Mouse (Mus musculus): ENCODE measurements around the gene Serpinb1a.
"Not testable (repeated sequence)": the region's sequence is repeated elsewhere in the genome, so short reads cannot be mapped to it uniquely, and the experiment has no call there.

Serpinb1a gene

DNA sequence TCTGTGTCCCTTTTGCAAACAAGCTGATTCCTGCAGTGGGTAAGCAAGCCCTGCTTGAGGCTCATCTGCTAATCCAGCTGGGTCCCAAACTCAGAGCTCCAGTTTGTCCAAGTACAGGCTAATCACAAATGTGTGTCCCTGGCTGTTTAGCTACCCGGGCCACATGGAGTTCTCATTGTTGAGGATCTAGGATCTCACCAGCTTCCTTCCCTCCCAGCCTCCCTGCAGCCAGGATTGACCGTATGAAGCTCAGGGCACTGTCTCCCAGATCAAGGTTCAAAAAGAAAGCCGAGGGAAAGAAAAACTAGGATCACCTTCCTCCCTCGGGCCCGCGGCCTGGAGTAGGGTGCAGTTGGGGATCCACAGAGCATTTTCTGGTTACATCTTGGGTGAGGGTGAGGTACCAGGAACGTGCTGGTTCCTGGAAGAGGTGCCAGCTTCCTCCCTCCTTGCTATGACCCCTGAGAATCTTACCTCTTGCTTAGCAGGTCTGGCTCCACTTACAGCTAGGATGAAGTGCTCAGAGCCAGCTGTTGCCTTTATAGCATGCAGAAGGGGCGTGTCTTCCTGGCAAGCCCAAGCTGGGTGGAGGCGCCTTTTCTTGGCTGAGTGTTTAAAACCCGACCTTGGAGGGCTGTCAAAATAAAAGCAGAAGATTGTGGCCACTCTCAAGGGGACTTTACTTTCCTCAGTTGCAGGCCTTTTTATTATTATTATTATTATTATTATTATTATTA, at the start of gene Serpinb1a:
Gene Serpinb1a, minus strand, starts transcription at position 518 of the 737 bp plus-strand sequence.
- in situ Hi-C loops (cut with MboI, MseI), result loop anchor here (10.0 kb wide), 1 partner anchor 1054 kb away; the partner anchor contains the start of gene Serpinb6c

- in situ Hi-C loops (cut with MboI, MseI), result loop anchor here (5.0 kb wide), 2 partner anchors 67 to 172 kb away; partner anchors contain the start of gene Serpinb6b
These were observed 49.7 kb upstream of the Serpinb1a start for GRCm38 (mm10) chr13:32900639-32901038.

GRCm38 (mm10) chr13:32899114-32899513, 48.1 kb upstream of the Serpinb1a start:
- in situ Hi-C loops (cut with MboI, MseI), result loop anchor here (5.0 kb wide), 1 partner anchor 37 kb away; no protein-coding TSS in a partner anchor

DNA sequence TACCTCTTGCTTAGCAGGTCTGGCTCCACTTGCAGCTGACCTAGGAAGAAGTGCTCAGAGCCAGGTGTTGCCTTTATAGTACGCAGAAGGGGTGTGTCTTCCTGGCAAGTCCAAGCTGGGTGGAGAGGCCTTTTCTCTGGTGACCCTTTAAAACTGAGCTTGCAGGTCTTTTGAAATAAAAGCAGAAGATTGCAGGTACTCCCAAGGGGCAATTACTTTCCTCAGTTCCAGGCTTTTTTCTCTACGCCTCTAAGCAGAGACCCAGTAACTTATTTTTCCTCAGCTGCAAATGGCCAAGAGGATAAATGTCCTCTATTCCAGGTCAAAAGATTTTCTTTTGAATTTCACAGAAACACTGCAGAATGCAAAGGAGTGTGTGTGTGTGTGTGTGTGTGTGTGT, 47.1 kb upstream of the Serpinb1a start, which contains the start of gene Serpinb1c:
Gene Serpinb1c, minus strand, starts transcription at position 101 of the 400 bp plus-strand sequence.
- in situ Hi-C loops (cut with MboI, MseI), result loop anchor here (5.0 kb wide), 1 partner anchor 36 kb away; no protein-coding TSS in a partner anchor

DNA sequence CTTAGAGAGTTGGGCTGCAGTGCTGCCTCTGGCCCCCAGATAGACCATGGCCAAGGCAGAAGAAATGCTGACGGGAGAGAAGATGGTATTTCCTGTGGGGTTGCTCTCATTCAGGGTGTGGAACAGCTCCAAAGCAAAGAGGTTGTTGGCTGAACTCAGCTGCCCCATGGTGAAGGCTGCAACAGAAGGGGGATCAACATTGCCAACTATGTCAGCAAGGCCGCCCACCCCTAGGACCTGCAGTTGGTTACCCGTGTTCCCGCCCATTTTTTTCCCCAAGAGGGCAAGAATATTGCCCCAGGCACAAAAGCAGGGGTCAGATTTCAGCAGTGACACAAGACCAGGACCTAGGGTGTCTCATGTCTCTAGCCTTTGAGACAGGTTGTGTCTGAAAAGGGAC, 45.9 kb upstream of the Serpinb1a start:
- in situ Hi-C loops (cut with MboI, MseI), result loop anchor here (5.0 kb wide), 1 partner anchor 35 kb away; no protein-coding TSS in a partner anchor

DNA sequence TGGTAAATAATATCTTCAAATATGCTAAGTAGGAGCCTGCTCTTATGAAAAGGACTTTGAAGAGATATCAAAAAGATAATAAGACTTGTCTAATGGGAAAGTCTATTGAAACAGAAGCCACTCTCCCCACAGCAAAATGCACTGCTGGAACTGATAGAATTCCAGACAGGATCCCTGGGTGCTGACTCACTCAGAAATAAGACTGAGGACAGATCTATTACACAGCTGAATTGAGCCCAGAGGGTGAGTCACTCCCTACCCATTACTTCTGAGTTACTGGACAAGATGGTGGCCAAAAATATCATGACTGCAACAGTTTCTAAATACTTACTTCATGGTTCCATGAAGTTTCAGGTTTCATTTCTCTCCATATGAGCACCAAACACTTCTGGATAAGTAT, 33.8 kb upstream of the Serpinb1a start:
- in situ Hi-C loops (cut with MboI, MseI), result no loop called here

GRCm38 (mm10) chr13:32873862-32874261, 22.9 kb upstream of the Serpinb1a start:
- in situ Hi-C loops (cut with MboI, MseI), result no loop called here

DNA sequence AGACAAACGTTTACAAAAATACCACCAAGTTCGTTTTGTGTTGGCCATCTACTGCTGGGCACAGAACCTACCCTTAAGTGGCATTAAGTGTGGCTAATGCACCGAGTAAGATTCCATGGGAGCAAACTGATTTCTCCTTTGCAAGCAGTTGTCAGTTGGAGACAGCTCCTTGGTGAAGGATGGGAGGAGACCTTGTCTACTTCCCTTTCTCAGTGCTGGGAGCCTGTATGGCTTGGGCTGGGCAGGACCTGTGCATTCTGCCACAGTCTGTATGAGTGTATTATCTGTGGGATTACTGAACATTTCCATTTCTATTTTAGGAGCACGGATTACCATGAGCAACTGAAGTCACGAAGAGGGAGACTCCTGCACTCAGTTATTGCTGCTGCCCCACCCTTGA, 17.9 kb upstream of the Serpinb1a start:
- in situ Hi-C loops (cut with MboI, MseI), result no loop called here

DNA sequence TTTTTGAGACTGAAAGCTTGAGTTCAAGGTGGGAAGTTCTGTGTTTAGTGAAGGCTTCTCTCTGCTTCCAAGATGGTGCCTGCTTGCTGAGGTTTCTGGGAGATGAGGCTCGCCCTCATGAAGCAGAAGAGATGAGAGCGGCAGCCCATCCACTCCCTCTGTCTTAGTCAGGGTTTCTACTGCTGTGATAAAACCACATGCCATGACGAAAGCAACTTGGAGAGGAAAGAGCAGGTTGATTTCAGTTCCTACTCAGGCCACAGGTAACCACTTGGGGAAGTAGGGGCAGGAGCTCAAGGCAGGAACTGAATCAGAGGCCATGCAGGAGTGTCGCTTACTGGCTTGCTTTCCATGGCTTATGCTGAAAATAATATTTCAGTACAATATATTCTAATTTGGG, 17.2 kb upstream of the Serpinb1a start:
- in situ Hi-C loops (cut with MboI, MseI), result not testable (repeated sequence)

DNA sequence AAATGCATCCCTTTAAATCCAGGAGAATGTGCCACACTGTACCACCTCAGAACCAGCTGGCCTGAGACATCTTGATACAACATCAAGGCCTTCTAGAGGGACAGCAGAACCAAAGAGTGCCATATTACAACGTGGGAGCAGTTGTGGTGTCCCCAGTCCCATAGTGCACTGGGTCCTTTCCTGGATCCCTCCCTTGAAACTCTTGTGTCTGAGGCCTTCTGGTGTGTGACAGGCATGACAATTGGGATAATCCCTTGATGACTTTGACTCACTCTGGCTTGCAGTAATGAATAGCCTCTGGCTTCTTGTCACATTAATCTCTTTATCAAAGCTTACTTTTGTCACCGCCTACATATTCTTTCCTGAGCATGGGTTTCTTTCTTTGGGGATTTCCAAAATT, 16.0 kb upstream of the Serpinb1a start:
- in situ Hi-C loops (cut with MboI, MseI), result no loop called here

- in situ Hi-C loops (cut with MboI, MseI), result no loop called here
These were observed 15.5 kb upstream of the Serpinb1a start for GRCm38 (mm10) chr13:32866484-32866883.

- in situ Hi-C loops (cut with MboI, MseI), result no loop called here
These were observed 14.6 kb upstream of the Serpinb1a start for GRCm38 (mm10) chr13:32865591-32865990.

DNA sequence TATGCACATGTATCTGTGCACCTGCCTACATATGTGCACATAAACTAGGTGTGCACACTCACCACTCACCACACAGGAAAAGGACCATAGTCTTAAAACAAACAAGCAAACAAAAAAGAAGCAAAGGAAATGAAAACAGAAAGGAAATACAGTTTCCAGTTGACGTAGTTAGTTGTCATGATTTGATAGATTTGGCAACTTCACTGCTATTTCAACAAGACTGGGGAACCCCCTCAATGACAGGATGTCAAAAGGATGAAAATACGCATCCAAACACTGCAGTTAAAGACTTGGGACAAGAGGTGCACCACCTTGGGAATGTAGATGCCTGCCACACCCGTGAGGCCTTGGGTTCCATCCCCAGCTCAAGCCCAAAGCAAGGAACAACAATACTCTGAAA, 13.5 kb upstream of the Serpinb1a start:
- in situ Hi-C loops (cut with MboI, MseI), result loop anchor here (5.0 kb wide), 1 partner anchor 33 kb away; the partner anchor contains the start of gene Serpinb1c

DNA sequence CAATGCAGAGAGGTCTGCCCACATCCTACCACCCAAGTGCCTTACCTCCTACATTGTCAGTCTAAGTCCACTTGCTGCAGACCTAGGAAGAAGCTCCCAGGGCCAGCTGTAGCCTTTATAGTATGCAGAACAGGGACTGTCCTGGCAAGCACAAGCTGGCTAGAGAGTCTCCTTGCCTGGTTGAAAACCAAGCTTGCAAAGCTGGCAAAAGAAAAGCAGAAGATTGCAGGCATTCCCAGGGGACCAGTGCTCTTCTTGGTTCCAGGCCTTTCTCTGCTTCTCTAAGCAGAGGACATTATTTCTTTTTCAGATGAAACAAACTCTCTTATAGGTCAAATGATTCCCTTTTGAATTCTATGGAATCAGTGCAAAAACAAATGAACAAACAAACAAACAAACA, 12.5 kb upstream of the Serpinb1a start:
- in situ Hi-C loops (cut with MboI, MseI), result loop anchor here (5.0 kb wide), 1 partner anchor 34 kb away; the partner anchor contains the start of gene Serpinb1c

DNA sequence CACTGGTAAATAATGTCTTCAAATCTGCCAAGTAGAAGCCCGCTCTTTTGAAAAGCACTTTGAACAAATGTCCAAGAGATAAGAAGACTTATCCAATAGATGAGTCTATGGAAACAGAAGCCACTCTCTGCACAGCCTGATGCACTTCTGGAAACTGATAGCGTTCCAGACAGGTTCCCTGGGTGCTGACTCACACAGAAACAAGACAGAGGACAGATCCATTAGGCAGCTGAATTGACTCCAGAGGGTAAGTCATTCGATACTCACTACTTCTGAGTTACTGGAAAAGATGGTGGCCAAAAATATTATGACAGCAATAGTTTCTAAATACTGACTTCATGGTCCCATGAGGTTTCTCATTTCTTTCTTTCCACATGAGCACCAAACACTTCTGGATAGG, 9.8 kb upstream of the Serpinb1a start:
- in situ Hi-C loops (cut with MboI, MseI), result loop anchor here (5.0 kb wide), 1 partner anchor 36 kb away; the partner anchor contains the start of gene Serpinb1c

GRCm38 (mm10) chr13:32853073-32853472, 2.1 kb upstream of the Serpinb1a start:
- in situ Hi-C loops (cut with MboI, MseI), result loop anchor here (10.0 kb wide), 1 partner anchor 1052 kb away; the partner anchor contains the start of gene Serpinb6c

GRCm38 (mm10) chr13:32852539-32852938, 1.6 kb upstream of the Serpinb1a start:
- in situ Hi-C loops (cut with MboI, MseI), result loop anchor here (10.0 kb wide), 1 partner anchor 1052 kb away; the partner anchor contains the start of gene Serpinb6c

DNA sequence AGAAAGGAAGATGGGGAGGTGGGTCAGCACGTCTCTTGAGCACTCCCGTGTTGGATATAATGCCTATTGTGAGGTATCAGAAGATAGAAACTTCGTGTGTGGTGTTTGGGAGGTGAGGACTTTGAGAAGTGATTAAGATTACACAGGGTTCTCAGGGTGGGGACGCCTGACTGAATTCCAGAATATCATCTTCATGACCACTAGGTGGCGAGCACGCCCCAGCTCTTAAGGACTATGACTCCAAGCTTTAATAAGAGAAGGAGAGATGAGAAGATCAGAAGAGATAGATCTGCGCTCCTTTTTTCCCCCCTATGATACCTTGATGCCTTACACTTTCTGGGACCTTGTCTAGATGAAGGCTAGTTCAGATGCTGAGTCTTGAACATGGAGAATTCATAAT, 982 bp upstream of the Serpinb1a start:
- in situ Hi-C loops (cut with MboI, MseI), result loop anchor here (10.0 kb wide), 1 partner anchor 1053 kb away; the partner anchor contains the start of gene Serpinb6c

DNA sequence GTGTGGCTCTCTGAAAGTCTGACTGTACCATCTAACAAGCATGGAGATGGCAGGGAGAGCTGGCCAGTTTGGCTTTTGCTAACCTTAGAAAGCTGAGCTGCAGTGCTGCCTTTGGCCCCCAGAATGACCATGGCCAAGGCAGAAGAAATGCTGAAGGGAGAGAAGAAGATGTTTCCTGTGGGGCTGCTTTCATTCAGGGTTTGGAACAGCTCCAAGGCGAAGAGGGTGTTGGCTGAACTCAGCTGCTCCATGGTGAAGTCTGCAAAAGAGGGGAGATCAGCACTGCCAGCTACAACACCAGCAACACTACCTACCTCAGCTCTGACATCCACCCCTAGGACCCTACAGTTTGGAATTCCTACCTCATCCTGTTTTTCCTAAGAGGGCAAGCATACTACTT, 829 bp downstream of the Serpinb1a start:
- in situ Hi-C loops (cut with MboI, MseI), result loop anchor here (10.0 kb wide), 1 partner anchor 1055 kb away; the partner anchor contains the start of gene Serpinb6c

- in situ Hi-C loops (cut with MboI, MseI), result loop anchor here (10.0 kb wide), 1 partner anchor 1055 kb away; the partner anchor contains the start of gene Serpinb6c
These were observed 1.4 kb downstream of the Serpinb1a start for GRCm38 (mm10) chr13:32849531-32850123.

DNA sequence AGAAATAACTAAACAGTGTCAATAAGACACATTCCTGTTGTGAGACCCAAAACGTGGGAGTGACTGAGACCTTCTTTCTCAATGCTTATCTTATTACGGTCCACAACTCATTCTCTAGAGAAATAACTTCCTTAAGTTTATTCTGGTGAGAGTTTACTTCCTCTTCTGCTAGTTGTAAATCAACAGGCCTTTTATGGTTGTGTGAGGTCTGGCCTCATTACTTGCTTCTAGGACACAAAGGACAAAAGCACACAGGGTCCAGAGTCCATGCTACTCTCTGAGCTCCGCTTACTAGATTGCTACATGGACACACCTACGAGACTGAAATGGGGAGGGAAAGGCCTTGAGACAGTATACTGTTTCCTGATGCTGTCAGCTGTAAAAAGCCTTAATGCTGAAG, 1.9 kb downstream of the Serpinb1a start:
- in situ Hi-C loops (cut with MboI, MseI), result no loop called here

- in situ Hi-C loops (cut with MboI, MseI), result no loop called here
These were observed 4.8 kb downstream of the Serpinb1a start for GRCm38 (mm10) chr13:32846221-32846620.
